Mouse (Mus musculus) urinary bladder, adult 2 months (tissue): ENCODE results near the gene Ntn3. TPM values are rescaled to one million over a fixed set of nuclear protein-coding genes. Genes with fewer than 3 reads are reported as not detected.
A peak's percentile ranks its signal among the peaks of the same experiment; 100 is the strongest.

ENCODE experiments used
- DNase-seq: peaks from one replicate; pipeline ENCODE4 v3.0.0; 2022; ENCODE audit warnings: low spot score
- polyA plus RNA-seq: library from polyadenylated mRNA; depleted of rRNA; stranded (reverse); fragments of >200 nt; gene quantifications from 2 replicates; pipeline ENCODE4 v1.2.3, GENCODE M21; 2012

The Ntn3 gene
- polyA plus RNA-seq, 1 experiment, result 0.88 TPM

DNA sequence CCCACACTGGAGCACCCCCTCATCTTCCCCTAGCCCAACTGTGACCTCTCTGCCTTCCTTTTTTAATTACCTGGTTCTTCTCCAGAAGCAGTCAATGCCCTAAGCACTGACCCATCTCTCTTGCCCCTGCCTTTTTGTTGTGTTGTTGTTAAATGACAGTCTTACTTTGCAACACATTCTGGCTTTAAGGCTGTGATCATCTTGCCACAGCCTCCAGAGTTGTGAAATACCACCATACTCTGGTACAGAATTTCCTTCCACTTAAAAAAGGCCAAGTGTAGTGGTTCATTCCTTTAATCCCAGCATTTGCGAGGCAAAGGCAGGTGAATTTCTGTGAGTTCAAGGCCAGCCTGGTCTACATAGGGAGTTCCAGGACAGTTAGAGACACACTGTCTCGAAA lies 18.4 kb downstream of the Ntn3 start:
- no peak for DNase-seq

DNA sequence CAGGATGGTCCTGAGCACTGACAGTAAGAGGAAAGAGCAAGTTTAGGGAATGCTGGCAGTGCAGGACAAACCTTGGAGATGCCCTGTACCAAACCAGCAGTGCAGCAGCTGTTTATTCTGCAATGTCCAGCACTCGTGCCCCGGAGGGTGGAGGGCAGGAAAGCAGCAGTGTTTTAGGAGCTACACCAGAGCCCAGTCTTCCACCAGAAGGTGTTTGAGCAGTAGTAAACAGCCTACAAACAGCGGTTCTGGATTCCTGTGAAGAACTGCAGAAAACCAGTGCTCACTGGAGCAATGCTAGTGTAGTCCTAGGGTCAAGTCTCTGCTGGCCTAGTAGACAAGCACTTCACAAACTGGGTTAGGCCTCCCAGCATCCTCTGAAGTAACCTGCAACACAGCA lies 35.1 kb downstream of the Ntn3 start:
- no peak for DNase-seq

DNA sequence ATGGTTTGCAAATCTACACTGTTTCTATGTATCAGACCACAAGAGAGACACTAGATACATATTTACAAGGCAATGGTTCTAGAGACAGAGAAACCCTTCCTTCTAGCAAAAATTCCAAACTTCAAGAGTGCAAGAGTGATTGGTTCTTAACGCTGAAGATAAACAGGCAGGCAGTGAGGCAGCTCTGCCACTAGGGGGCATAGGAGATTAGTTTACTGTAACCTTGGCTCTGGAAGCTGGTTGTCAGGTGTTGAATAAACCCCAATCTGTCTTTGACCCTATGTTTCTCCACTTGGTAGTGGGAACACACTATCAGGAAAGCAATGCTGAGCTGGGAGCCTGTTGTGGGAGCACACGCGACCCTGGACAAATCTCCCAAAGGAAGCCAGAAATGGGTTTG lies 35.9 kb downstream of the Ntn3 start:
- no peak for DNase-seq

DNA sequence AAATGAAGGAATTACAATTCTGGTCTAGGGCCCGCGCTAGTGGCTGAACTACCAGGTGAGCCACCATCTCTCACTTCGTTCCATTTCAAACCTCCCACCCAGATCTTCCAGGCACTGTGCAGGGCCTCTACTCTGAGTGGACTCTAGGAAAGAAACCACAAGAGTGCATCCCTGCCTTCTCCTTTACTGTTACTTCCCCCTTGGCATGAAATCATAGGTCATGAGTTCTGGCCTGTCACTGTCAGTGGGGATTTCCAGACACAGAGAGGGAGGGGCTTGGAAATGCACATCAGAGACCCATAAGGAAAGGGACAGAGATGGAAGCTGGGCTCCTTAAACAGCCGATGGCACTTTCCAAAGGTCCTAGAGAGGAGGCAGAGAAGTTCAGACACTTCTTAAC lies 37.6 kb downstream of the Ntn3 start:
- no peak for DNase-seq

DNA sequence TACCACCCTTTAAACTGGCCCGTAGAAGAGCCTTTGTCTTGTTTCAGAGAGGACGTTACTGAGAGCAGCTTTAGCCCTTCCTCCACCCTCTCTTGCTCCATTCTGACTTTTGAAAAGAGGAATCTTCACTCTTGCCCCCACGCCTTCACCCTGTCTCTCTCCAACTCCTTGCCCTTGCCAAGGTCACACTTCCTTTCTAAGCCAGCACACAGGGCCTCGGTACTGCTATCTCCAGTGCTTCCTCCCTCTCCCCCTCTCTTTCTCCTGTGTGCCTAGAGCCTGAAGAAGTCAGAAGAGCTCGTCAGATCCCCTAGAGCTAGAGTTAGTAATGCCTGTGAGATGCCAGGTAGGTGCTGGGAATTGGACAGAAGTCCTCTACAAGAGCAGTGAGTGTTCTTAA lies 38.6 kb downstream of the Ntn3 start:
- DNase-seq, result no peak

DNA sequence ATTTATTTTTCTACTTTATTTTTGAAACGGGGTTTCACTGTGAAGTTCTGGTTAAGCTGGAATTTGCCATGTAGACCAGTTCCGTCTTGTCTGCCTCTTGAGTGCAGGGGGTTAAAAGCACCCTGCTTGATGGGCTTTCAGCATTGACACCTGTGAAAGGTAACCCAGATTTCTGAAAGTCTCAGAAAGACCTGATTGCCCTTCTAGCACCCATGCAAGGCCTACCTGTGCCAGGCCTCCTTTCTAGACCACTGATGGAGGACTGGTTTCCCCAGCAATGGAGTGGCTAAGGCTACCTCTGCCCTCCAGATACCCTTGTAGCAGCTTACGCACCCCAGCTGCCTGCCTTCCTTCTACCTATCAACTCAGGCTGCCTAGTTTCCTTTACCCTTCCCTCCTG lies 39.2 kb downstream of the Ntn3 start:
- no peak for DNase-seq

DNA sequence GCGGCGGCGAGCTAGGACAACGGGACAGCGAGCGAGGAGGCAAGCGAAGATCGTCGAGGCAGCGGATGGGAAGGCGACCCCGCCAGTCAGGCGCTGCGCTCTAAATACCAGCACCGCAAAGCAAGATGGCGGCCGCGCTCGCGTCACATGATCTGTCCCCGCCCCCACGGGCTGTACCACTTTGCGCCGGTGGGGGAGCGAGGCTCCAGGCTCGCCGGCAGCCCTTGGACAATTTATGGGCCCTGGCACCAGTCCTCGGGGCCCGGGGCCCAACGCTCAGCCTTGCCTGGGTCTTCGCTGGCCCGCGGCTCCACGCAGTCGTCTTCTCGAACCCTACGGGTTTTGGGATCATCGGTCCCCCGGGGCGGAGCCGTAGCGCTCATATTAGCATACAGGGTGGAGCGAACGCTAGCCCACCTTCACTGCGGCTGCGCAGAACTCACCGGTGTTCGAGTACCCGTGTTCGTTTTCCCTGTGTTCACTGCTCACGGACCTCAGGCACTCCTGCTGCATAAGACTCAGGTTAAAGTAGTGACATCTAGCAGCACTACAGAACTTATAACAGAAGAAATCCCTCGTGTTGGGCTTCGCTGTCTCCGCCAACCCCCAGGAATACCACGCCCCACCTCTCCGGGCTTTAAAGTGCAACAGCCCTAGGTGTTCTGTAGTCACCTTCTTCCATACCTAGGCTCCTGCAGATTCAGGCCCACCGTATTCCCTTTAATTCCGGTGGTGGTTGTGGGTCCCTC lies 39.8 kb downstream of the Ntn3 start, which contains the start of gene Atp6v0c:
TSS of gene Atp6v0c (minus strand) at position 386 of the 749 bp plus-strand sequence.
- peak; percentile 95 for DNase-seq

DNA sequence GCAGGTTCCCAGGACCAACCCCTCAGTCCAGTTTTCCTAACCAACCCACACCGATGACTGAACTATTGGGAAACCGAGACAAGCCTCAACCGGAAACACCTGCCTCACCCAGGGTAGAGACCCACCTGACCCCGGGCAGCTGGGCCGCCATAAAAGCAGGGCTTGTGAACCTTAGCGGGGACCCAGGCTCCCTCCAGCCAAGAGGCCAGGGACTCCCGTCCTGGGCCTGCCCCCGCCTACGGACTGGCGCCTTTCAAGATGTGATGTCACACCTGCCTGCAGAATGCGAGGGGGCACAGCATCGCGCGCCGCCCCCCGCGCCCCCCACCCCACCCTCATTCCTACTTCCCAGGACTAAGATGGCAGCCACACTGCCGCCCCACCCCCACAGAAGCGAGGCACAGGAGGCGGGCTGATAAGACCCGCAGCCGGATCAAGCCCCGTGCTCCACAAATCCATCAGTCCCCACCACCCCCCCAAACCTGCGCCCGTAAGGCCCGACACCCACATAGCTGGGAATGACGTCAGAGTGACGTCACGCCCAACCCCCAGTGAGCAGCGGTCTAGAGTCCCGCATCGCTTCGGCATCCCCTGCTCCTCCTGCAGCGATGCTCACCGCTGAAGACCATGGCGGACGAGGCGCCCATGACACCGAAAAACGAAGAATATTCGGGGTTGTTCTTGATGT lies 40.6 kb downstream of the Ntn3 start:
- DNase-seq, result no peak

DNA sequence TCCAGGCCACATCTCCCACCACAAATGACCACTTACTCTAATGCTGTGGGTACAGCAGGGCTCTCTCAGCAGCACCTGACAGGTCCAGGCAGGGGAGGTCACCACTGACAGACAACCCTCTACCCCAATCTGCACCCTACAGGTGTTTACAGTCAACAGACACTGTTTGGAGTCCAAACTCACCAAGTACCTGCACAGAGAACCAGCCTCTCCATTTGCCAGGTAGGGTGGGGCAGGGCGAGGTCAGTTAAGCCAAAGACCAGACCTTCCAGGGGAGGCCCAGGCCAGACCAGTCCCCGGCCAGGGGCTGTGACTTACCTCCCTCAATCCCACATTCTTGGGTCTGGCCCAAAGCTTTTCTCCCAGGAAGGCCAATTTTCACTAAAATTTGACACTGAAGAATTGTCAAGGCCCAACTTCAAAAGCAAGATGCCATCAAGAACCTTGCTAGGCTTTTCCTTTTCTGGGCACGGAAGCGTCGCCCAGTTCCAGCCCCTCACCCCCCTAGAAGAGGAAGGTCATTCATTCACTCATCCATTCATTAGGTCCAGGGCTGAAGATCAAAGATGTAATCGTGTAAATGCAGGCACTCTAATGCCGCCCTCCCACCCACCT lies 41.3 kb downstream of the Ntn3 start:
- no peak for DNase-seq

DNA sequence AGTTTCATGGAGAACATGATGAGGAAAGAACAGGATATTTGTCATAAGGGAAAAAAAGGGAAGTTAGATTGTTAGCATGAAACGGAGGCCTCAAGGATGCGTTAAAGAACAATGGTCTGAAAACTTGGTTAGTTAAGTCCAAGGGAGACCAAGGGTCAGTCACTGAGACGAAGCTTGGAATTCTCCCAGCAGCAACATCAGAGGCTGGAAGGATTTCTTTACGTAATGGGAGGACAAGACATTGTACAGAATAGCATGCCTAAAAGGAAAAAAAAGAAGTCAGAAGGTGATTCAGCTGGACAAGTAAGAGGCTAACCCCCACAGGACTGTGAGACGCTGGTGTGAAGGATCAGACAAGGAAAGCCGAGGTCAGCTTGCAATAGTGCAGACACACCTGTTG lies 42.2 kb downstream of the Ntn3 start:
- no peak for DNase-seq

GRCm38 (mm10) chr17:24164566-24165259 lies 44.6 kb downstream of the Ntn3 start:
- DNase-seq, result no peak

DNA sequence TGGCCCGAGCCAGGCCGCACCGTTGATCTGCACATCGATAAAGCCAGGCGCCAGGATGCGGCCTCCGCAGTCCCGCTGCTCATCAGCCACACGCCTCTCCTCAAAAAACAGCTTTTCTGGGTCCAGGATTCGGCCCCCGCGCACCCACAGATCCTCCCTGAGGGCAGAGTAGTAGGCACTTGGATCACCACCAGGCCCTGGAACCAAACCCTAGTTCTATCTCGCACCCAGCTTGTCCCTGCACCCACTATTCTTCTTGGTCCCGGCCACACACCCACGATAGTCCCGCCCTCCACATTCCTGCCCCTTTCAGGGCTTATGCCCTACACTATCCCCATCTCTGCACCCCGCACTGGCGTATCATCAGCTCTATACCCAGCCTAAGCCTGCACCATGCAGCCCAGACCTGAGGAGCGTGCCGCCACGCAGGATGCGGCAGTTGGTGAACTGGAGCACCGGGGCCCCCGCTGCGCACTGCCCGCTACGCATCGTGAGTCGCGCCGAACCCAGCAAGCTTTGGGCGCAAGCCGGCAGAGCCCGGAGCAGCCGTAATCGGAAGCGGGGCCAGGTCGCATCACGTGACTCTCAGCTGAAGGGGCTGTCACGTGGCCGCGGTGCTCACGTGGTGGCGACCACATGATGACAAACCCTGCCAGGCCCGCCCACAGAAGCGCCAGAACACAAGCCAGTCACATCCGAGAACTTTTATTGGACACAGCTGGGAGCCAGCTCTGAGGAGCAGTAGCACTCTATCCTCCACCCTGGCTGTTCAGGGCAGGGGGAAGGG lies 46.0 kb downstream of the Ntn3 start, which contains the start of gene Amdhd2:
TSS of gene Amdhd2 (minus strand) at position 591 of the 787 bp plus-strand sequence.
- DNase-seq, result peak; percentile 97

DNA sequence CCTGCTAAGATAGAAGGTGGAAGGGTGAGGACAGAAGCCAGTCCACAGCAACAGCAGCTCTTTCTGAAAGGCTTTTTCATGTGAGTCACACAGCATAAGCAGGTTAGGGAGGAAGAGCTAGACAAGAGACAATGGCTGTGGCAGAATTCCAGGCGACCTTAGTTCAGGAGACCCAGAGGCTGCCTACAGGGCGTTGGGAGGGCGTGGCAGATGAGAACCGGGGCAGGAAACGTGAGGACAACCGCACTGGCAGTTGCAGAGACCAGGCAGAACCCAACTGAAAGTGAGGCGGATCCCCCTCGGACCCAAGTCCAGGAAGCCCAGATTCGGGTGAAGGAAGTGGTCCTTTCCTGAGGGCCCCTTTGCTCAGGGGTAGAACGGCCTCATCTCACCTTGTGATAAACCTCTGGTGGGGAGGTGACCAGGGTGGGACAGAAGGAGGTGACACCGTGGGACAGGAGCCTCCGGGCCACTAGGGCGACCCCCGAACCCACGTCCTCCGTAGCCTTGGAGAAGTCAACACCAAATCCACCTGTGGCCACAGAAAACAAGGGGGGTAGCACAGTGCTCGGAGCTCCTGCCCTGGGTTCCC lies 46.7 kb downstream of the Ntn3 start:
- no peak for DNase-seq

DNA sequence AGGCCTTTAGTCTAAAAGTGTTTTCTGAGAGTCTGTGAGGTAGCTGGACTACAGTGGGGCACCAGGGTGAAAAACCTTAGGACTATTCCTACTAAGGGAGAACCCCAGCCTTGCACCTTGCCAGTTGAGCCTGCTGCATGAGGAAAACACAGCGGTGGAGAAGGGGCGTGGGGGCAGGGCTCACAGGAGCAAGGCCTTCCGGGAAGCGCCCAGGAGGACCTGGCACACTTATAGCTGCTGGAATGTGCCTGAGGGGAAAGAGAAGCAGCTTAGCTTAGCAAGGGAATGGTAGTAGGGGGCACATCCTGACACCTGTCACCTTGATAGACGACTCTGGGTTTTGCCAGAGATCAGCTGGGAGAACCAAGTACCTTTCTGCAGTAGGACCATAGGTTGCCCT lies 47.9 kb downstream of the Ntn3 start:
- DNase-seq, result no peak

DNA sequence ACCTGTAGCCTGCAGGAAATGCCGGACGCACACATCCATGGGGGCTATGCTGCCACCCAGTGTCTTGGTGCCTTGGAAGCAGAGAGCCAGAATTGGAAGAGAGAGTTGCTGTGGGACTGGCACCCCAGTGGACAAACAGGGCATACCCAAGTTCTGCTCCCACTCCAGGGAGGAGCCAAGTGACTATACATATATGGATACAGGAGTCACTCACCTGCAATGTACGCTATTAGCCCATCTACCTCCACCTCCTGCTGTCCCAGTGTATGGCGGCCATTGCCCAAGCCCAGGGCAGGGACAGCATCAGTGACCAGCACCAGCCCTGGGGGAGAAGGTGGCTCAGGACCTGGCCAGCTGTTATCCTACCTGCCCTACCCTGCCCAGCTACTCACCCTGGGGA lies 51.8 kb downstream of the Ntn3 start:
- no peak for DNase-seq

- no peak for DNase-seq
These were observed 52.2 kb downstream of the Ntn3 start for GRCm38 (mm10) chr17:24157121-24157520.

GRCm38 (mm10) chr17:24156394-24156793 lies 52.9 kb downstream of the Ntn3 start:
- DNase-seq, result no peak

GRCm38 (mm10) chr17:24155742-24156141 lies 53.6 kb downstream of the Ntn3 start:
- DNase-seq, result no peak

DNA sequence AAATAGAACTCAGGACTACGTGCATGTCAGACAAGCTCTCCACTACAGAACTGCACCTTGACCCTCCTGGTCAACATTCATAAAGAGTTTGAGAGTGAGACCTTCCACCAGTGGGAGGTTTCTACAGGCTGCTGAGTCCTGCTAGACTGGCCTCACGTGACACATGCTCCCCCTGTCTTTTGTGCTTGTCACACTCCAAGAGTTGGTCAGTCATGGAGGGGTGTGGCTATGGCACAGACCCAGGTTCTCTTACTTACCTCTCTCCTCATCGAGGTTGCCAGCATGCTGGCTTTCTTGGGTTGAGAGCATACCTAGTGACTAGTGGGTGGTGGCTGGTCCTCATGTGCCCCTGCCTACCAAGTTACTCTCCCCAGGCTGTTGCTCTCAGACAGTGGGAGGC lies 54.9 kb downstream of the Ntn3 start:
- no peak for DNase-seq
